Mouse (Mus musculus) MEL (cell line): ENCODE measurements around the gene Tm9sf4. TPM values are rescaled to one million over a fixed set of nuclear protein-coding genes. Genes with fewer than 3 reads are reported as not detected.

Experiments used
- DNase-seq: peaks from one replicate; pipeline ENCODE4 v3.0.0; 2011; ENCODE audit warnings: low read depth, low spot score
- H3K27ac ChIP-seq: 2 replicates; pipeline ENCODE4 v1.5.1; 2012; ENCODE audit warnings: low read depth, mild to moderate bottlenecking, control low read depth, low read length, moderate library complexity; ENCODE audit not compliant: control insufficient read depth
- H3K27me3 ChIP-seq, 2 experiments: fragments of 150-350 bp in 1 of 2; sonication (generic) in 1 of 2; 2 replicates each; pipeline ENCODE4 v1.6.1; 2012; ENCODE audit warnings: low read length in 2 of 2, mild to moderate bottlenecking in 2 of 2, improper control_type of control experiment in 1 of 2, moderate library complexity in 1 of 2; ENCODE audit not compliant: insufficient read depth in 2 of 2, control insufficient read depth in 1 of 2
- H3K36me3 ChIP-seq, 2 experiments: 2 replicates each; pipeline ENCODE4 v1.6.1; 2012 to 2014; ENCODE audit warnings: low read length in 2 of 2, improper control_type of control experiment in 1 of 2, inconsistent platforms in 1 of 2, mild to moderate bottlenecking in 1 of 2; ENCODE audit not compliant: insufficient read depth in 2 of 2, control insufficient read depth in 1 of 2
- H3K4me1 ChIP-seq, 2 experiments: fragments of 150-350 bp in 1 of 2; sonication (generic) in 1 of 2; 2 replicates each; pipeline ENCODE4 v1.6.1; 2012; ENCODE audit warnings: low read length in 2 of 2, improper control_type of control experiment in 1 of 2, mild to moderate bottlenecking in 1 of 2; ENCODE audit not compliant: insufficient read depth in 2 of 2, control insufficient read depth in 1 of 2
- H3K4me3 ChIP-seq, 2 experiments: fragments of 150-350 bp in 1 of 2; sonication (generic) in 1 of 2; 2 replicates each; pipeline ENCODE4 v1.5.1; 2012; ENCODE audit warnings: low read depth in 2 of 2, low read length in 2 of 2, mild to moderate bottlenecking in 2 of 2, moderate library complexity in 2 of 2, control low read depth in 1 of 2, improper control_type of control experiment in 1 of 2; ENCODE audit not compliant: control insufficient read depth in 1 of 2, insufficient read depth in 1 of 2
- H3K79me2 ChIP-seq: 2 replicates; pipeline ENCODE4 v1.6.1; 2012; ENCODE audit warnings: mild to moderate bottlenecking, low read length, moderate library complexity; ENCODE audit not compliant: control insufficient read depth, poor library complexity, insufficient read depth
- H3K9ac ChIP-seq: 2 replicates; pipeline ENCODE4 v1.6.1; 2012; ENCODE audit warnings: low read depth, mild to moderate bottlenecking, control low read depth, low read length, moderate library complexity; ENCODE audit not compliant: control insufficient read depth, poor library complexity, severe bottlenecking
- H3K9me3 ChIP-seq: fragments of 150-350 bp; sonication (generic); replicated peaks from 2 replicates; pipeline ENCODE4 v1.6.1; 2012; ENCODE audit warnings: mild to moderate bottlenecking, low read length, improper control_type of control experiment, moderate library complexity; ENCODE audit not compliant: insufficient read depth
- BHLHE40 ChIP-seq: IDR thresholded peaks from 2 replicates; pipeline ENCODE4 v1.6.1; 2012; ENCODE audit warnings: low read depth, mild to moderate bottlenecking, inconsistent platforms, low read length, improper control_type of control experiment, borderline replicate concordance
- E2F4 ChIP-seq: IDR thresholded peaks from 2 replicates; pipeline ENCODE4 v1.6.1; 2011; ENCODE audit warnings: low read depth, low read length, improper control_type of control experiment, borderline replicate concordance
- ELF1 ChIP-seq: IDR thresholded peaks from 2 replicates; pipeline ENCODE4 v1.6.1; 2014; ENCODE audit warnings: low read depth, mild to moderate bottlenecking, inconsistent platforms, low read length, improper control_type of control experiment, moderate library complexity
- ETS1 ChIP-seq: IDR thresholded peaks from 2 replicates; pipeline ENCODE4 v1.6.1; 2012; ENCODE audit warnings: low read depth, mild to moderate bottlenecking, inconsistent platforms, low read length, improper control_type of control experiment, moderate library complexity
- GATA1 ChIP-seq: IDR thresholded peaks from 2 replicates; pipeline ENCODE4 v1.6.1; 2011; ENCODE audit warnings: low read depth, low read length, improper control_type of control experiment
- HCFC1 ChIP-seq: IDR thresholded peaks from 2 replicates; pipeline ENCODE4 v1.6.1; 2012; ENCODE audit warnings: low read depth, mild to moderate bottlenecking, inconsistent platforms, low read length, improper control_type of control experiment, moderate library complexity
- JUND ChIP-seq: IDR thresholded peaks from 2 replicates; pipeline ENCODE4 v1.6.1; 2011; ENCODE audit warnings: low read depth, mild to moderate bottlenecking, improper control_type of control experiment, low read length
- MAFK ChIP-seq: IDR thresholded peaks from 2 replicates; pipeline ENCODE4 v1.6.1; 2011; ENCODE audit warnings: low read depth, mild to moderate bottlenecking, low read length, improper control_type of control experiment, borderline replicate concordance
- MAZ ChIP-seq: IDR thresholded peaks from 2 replicates; pipeline ENCODE4 v1.6.1; 2012; ENCODE audit warnings: low read depth, mild to moderate bottlenecking, inconsistent platforms, low read length, improper control_type of control experiment
- MXI1 ChIP-seq: IDR thresholded peaks from 2 replicates; pipeline ENCODE4 v1.6.1; 2011; ENCODE audit warnings: mild to moderate bottlenecking, low read depth, low read length, improper control_type of control experiment
- MYB ChIP-seq: IDR thresholded peaks from 2 replicates; pipeline ENCODE4 v1.6.1; 2011; ENCODE audit warnings: mild to moderate bottlenecking, low read depth, low read length, improper control_type of control experiment
- MYC ChIP-seq: IDR thresholded peaks from 2 replicates; pipeline ENCODE4 v1.6.1; 2011; ENCODE audit warnings: low read depth, mild to moderate bottlenecking, low read length, improper control_type of control experiment, moderate library complexity
- NELFE ChIP-seq: IDR thresholded peaks from 2 replicates; pipeline ENCODE4 v1.6.1; 2011; ENCODE audit warnings: low read depth, low read length, improper control_type of control experiment
- NRF1 ChIP-seq: IDR thresholded peaks from 2 replicates; pipeline ENCODE4 v1.6.1; 2014; ENCODE audit warnings: low read depth, mild to moderate bottlenecking, inconsistent platforms, low read length, improper control_type of control experiment, moderate library complexity; ENCODE audit not compliant: poor library complexity, insufficient read depth, severe bottlenecking
- POLR2A ChIP-seq, 2 experiments: IDR thresholded peaks; 2 replicates each; pipeline ENCODE4 v1.6.1; 2011 to 2012; ENCODE audit warnings: low read length in 2 of 2, mild to moderate bottlenecking in 2 of 2, control low read depth in 1 of 2, improper control_type of control experiment in 1 of 2, low read depth in 1 of 2, moderate library complexity in 1 of 2; ENCODE audit not compliant: control insufficient read depth in 1 of 2, insufficient read depth in 1 of 2, poor library complexity in 1 of 2
- POLR2AphosphoS5 ChIP-seq: IDR thresholded peaks from 2 replicates; pipeline ENCODE4 v1.6.1; 2012; ENCODE audit warnings: low read depth, borderline replicate concordance, mild to moderate bottlenecking, inconsistent platforms, low read length, moderate library complexity, mixed read lengths
- RAD21 ChIP-seq: IDR thresholded peaks from 2 replicates; pipeline ENCODE4 v1.6.1; 2011; ENCODE audit warnings: mild to moderate bottlenecking, low read depth, low read length, improper control_type of control experiment
- RCOR1 ChIP-seq: IDR thresholded peaks from 2 replicates; pipeline ENCODE4 v1.6.1; 2012; ENCODE audit warnings: low read depth, mild to moderate bottlenecking, inconsistent platforms, low read length, improper control_type of control experiment
- SMC3 ChIP-seq: IDR thresholded peaks from 2 replicates; pipeline ENCODE4 v1.6.1; 2011; ENCODE audit warnings: low read depth, low read length, improper control_type of control experiment
- TAL1 ChIP-seq: IDR thresholded peaks from 2 replicates; pipeline ENCODE4 v1.6.1; 2012; ENCODE audit warnings: mild to moderate bottlenecking, inconsistent platforms, low read length, moderate library complexity, mixed read lengths
- ZC3H11A ChIP-seq: IDR thresholded peaks from 2 replicates; pipeline ENCODE4 v1.6.1; 2012; ENCODE audit warnings: low read depth, mild to moderate bottlenecking, inconsistent platforms, low read length, improper control_type of control experiment
- ZKSCAN1 ChIP-seq: IDR thresholded peaks from 2 replicates; pipeline ENCODE4 v1.6.1; 2012; ENCODE audit warnings: low read depth, mild to moderate bottlenecking, inconsistent platforms, low read length, improper control_type of control experiment, moderate library complexity
- ZMIZ1 ChIP-seq: IDR thresholded peaks from 2 replicates; pipeline ENCODE4 v1.6.1; 2012; ENCODE audit warnings: low read depth, mild to moderate bottlenecking, inconsistent platforms, low read length, improper control_type of control experiment, moderate library complexity
- ZNF384 ChIP-seq: IDR thresholded peaks from 2 replicates; pipeline ENCODE4 v1.6.1; 2012; ENCODE audit warnings: low read depth, mild to moderate bottlenecking, inconsistent platforms, low read length, improper control_type of control experiment
- polyA plus RNA-seq, 2 experiments: library from polyadenylated mRNA; stranded (reverse) in 1 of 2; unstranded in 1 of 2; fragments of >175 nt in 1 of 2; fragments of >200 nt in 1 of 2; gene quantifications; 2 replicates each; pipeline versions ENCODE4 v1.2.1 to v1.2.4; 2012; ENCODE audit warnings: low replicate concordance in 2 of 2, low read depth in 1 of 2; ENCODE audit not compliant: insufficient read length in 2 of 2, insufficient read depth in 1 of 2, missing spikeins in 1 of 2
- total RNA-seq: library from RNA; depleted of rRNA; stranded (reverse); fragments of 300-350 nt; gene quantifications from 2 replicates; pipeline ENCODE4 v1.2.3, GENCODE M21; 2012

Gene Tm9sf4
- total and polyA plus RNA-seq, 3 experiments, result 16.1 to 269 (median 29.8) TPM

DNA sequence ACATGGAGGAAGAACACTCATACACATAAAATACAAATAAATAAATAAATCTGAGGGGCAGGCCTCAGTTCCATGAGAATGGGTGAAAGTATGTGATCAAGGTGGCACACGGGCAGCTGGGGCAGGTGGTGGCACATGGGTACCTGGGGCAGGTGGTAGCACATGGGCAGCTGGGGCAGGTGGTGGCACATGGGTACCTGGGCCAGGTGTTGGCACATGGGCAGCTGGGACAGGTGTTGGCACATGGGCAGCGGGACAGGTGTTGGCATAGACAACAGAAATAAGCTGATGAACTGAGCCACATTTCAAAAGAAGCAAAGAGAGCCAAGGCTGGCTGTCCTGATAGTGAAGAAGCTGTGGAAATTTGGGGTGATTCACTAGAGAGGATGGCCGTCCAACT, 11.4 kb upstream of the Tm9sf4 start:
- H3K27me3 ChIP-seq, result no peaks in the 10 kb centered on the region
- H3K9me3 ChIP-seq, result no peaks in the 10 kb centered on the region
- TF ChIP-seq MYB (no peak), ZMIZ1 (no peak), SMC3 (no peak), POLR2A (IDR thresholded peaks at IDR 0.05; ENCODE audit: control insufficient read depth in 1 of 2, insufficient read depth in 1 of 2, low read depth in 1 of 2, low read length in 2 of 2, poor library complexity in 1 of 2) (no peak), JUND (no peak), NELFE (no peak), BHLHE40 (no peak), HCFC1 (no peak), POLR2AphosphoS5 (no peak)
- no peak overlapping the region for H3K27ac ChIP-seq
- no peak for DNase-seq
- H3K4me3 ChIP-seq, result no peak overlapping the region
- H3K9ac ChIP-seq, result no peak overlapping the region
- no peaks in the 10 kb centered on the region for H3K79me2 ChIP-seq
- H3K4me1 ChIP-seq, result no peaks in the 10 kb centered on the region
- no peaks in the 10 kb centered on the region for H3K36me3 ChIP-seq

DNA sequence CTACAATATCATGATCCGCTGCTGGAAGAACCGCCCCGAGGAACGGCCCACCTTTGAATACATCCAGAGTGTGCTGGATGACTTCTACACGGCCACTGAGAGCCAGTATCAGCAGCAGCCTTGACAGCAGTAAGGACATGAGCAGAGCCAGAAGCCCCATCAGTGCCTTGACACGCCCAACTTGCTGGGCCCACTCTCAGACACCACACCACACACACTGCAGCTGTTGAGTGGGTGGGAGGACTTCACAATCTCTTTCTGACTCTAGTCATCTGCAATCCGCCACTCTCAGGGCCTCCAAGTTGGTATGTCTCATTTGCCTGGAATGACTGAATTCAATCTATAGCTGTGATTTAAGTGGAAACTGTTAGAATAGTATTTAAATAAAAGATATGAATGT, 10.1 kb upstream of the Tm9sf4 start:
- DNase-seq, result no peak
- no peak overlapping the region for H3K4me3 ChIP-seq
- H3K4me1 ChIP-seq, result no peaks in the 10 kb centered on the region
- TF ChIP-seq ZMIZ1, result no peak
- no peak for TF ChIP-seq E2F4
- no peak for TF ChIP-seq ELF1
- no peak for TF ChIP-seq RAD21
- TF ChIP-seq MYC, result no peak
- TF ChIP-seq ZKSCAN1, result no peak
- TF ChIP-seq GATA1, result no peak
- no peak for TF ChIP-seq JUND
- no peak for TF ChIP-seq MAFK
- no peak for TF ChIP-seq ZNF384
- TF ChIP-seq MAZ, result no peak
- TF ChIP-seq NRF1, result no peak
- TF ChIP-seq MXI1, result no peak
- TF ChIP-seq ETS1, result no peak
- no peak for TF ChIP-seq MYB
- no peak for TF ChIP-seq POLR2AphosphoS5
- TF ChIP-seq TAL1, result no peak
- TF ChIP-seq ZC3H11A, result no peak
- TF ChIP-seq BHLHE40, result no peak
- no peak for TF ChIP-seq RCOR1
- TF ChIP-seq, all 39 proteins: peak for 0
- H3K79me2 ChIP-seq, result no peaks in the 10 kb centered on the region
- no peak overlapping the region for H3K9ac ChIP-seq
- no peak overlapping the region for H3K27ac ChIP-seq
- H3K9me3 ChIP-seq, result no peaks in the 10 kb centered on the region
- no peaks in the 10 kb centered on the region for H3K27me3 ChIP-seq
- no peaks in the 10 kb centered on the region for H3K36me3 ChIP-seq
